Mouse (Mus musculus) hindbrain, embryonic 13.5 days (tissue): ENCODE results near the gene Zfp57. TPM values are rescaled to one million over a fixed set of nuclear protein-coding genes. Genes with fewer than 3 reads are reported as not detected.
A peak's percentile ranks its signal among the peaks of the same experiment; 100 is the strongest.

Source experiments
- ATAC-seq: fragments of 200-750 bp; cut with Nextera tagmentation; 2 replicates; pipeline ENCODE4 v1.8.0; 2017; ENCODE audit warnings: moderate TSS enrichment; ENCODE audit not compliant: low FRiP score
- H3K27ac ChIP-seq: fragments of 300-500 bp; sonication (generic); 2 replicates; pipeline ENCODE4 v1.5.1; 2015; ENCODE audit warnings: inconsistent platforms, mild to moderate bottlenecking, moderate library complexity
- H3K27me3 ChIP-seq: fragments of 300-500 bp; sonication (generic); 2 replicates; pipeline ENCODE4 v1.6.1; 2015; ENCODE audit warnings: mild to moderate bottlenecking, inconsistent platforms
- H3K36me3 ChIP-seq: fragments of 300-500 bp; sonication (generic); 2 replicates; pipeline ENCODE4 v1.6.1; 2015; ENCODE audit warnings: mild to moderate bottlenecking, inconsistent platforms
- H3K4me1 ChIP-seq: fragments of 300-500 bp; sonication (generic); replicated peaks from 2 replicates; pipeline ENCODE4 v1.6.1; 2015; ENCODE audit warnings: inconsistent platforms
- H3K4me2 ChIP-seq: fragments of 300-500 bp; sonication (generic); 2 replicates; pipeline ENCODE4 v1.6.1; 2015; ENCODE audit warnings: inconsistent platforms, mild to moderate bottlenecking, moderate library complexity
- H3K4me3 ChIP-seq: fragments of 300-500 bp; sonication (generic); 2 replicates; pipeline ENCODE4 v1.5.1; 2015; ENCODE audit warnings: mild to moderate bottlenecking, inconsistent platforms
- H3K9ac ChIP-seq: fragments of 300-500 bp; sonication (generic); 2 replicates; pipeline ENCODE4 v1.6.1; 2015; ENCODE audit warnings: mild to moderate bottlenecking, inconsistent platforms
- H3K9me3 ChIP-seq: fragments of 300-500 bp; sonication (generic); 2 replicates; pipeline ENCODE4 v1.6.1; 2016; ENCODE audit warnings: inconsistent platforms
- WGBS: fragments of 180-500 bp; shearing (Covaris S2); methylation state at CpG from one replicate; pipeline ENCODE4 v1.1.7; 2015; 5-methylcytosine and 5-hydroxymethylcytosine counted together
- polyA plus RNA-seq: library from polyadenylated mRNA; unstranded; fragments of >200 nt; fragmentation: Nextera tagmentation; extraction: Ambion mirVana; gene quantifications from 2 replicates; pipeline ENCODE4 v1.2.1, GENCODE M21; 2015

Gene Zfp57
- polyA plus RNA-seq, 1 experiment from 2014 or later = 287 TPM

- WGBS = 3% methylated on average over 10 of the region's 10 CpGs
- peak overlapping the region; percentile 98 for H3K27ac ChIP-seq
- H3K4me1 ChIP-seq = peaks cover 10% of the 10 kb centered on the region; the same call in 1 of the 2 replicates
- ATAC-seq = peak; percentile 47; the same call in 1 of the 2 replicates
- H3K4me3 ChIP-seq = peak overlapping the region; percentile 39
- no peaks in the 10 kb centered on the region for H3K9me3 ChIP-seq
- H3K36me3 ChIP-seq = no peaks in the 10 kb centered on the region
- peak overlapping the region; percentile 68 for H3K9ac ChIP-seq
- peak overlapping the region; percentile 54 for H3K4me2 ChIP-seq
- no peaks in the 10 kb centered on the region for H3K27me3 ChIP-seq
Measured at GRCm38 (mm10) chr17:37028212-37028611, 27.2 kb downstream of the Zfp57 start.

- under 1% methylated on average over 14 of the region's 14 CpGs for WGBS
- H3K27ac ChIP-seq = peak overlapping the region; percentile 98
- H3K4me3 ChIP-seq = peak overlapping the region; percentile 39
- no peaks in the 10 kb centered on the region for H3K27me3 ChIP-seq
- H3K9ac ChIP-seq = peak overlapping the region; percentile 68
- H3K36me3 ChIP-seq = no peaks in the 10 kb centered on the region
- peak; percentile 99 for ATAC-seq
- H3K9me3 ChIP-seq = no peaks in the 10 kb centered on the region
- H3K4me1 ChIP-seq = peaks cover 10% of the 10 kb centered on the region; the same call in 1 of the 2 replicates
- peak overlapping the region; percentile 54 for H3K4me2 ChIP-seq
Measured at GRCm38 (mm10) chr17:37028683-37029120, 27.7 kb downstream of the Zfp57 start.

GRCm38 (mm10) chr17:37029162-37029561, 28.2 kb downstream of the Zfp57 start:
- Histone ChIP-seq H3K27ac (peak overlapping the region; percentile 98), H3K4me2 (peak overlapping the region; percentile 54), H3K9ac (peak overlapping the region; percentile 68), H3K36me3 (no peaks in the 10 kb centered on the region), H3K4me1 (peaks cover 10% of the 10 kb centered on the region; the same call in 1 of the 2 replicates), H3K4me3 (peak overlapping the region; percentile 39), H3K9me3 (no peaks in the 10 kb centered on the region), H3K27me3 (no peaks in the 10 kb centered on the region)
- 68% methylated on average over 8 of the region's 8 CpGs for WGBS
- ATAC-seq = peak; percentile 29

- 84% methylated on average over 2 of the region's 2 CpGs for WGBS
- no peaks in the 10 kb centered on the region for H3K27me3 ChIP-seq
- no peak for ATAC-seq
- H3K4me1 ChIP-seq = no peaks in the 10 kb centered on the region
- H3K27ac ChIP-seq = no peak overlapping the region
- H3K4me3 ChIP-seq = no peak overlapping the region
- no peaks in the 10 kb centered on the region for H3K9me3 ChIP-seq
- no peak overlapping the region for H3K9ac ChIP-seq
- H3K4me2 ChIP-seq = no peak overlapping the region
- no peaks in the 10 kb centered on the region for H3K36me3 ChIP-seq
Measured at GRCm38 (mm10) chr17:37039127-37039894, 38.3 kb downstream of the Zfp57 start.

- Histone ChIP-seq H3K9ac (peak overlapping the region; percentile 98), H3K27ac (peak overlapping the region; percentile 97), H3K9me3 (no peaks in the 10 kb centered on the region), H3K27me3 (peaks cover 4% of the 10 kb centered on the region; the same call in 1 of the 2 replicates), H3K4me1 (peaks cover 32% of the 10 kb centered on the region), H3K4me2 (peak overlapping the region; percentile 88), H3K36me3 (no peaks in the 10 kb centered on the region), H3K4me3 (peak overlapping the region; percentile 86)
- WGBS = 81% methylated on average over 7 of the region's 7 CpGs
- no peak for ATAC-seq
Measured at GRCm38 (mm10) chr17:37044651-37045244, 43.8 kb downstream of the Zfp57 start.

GRCm38 (mm10) chr17:37045611-37046311, 44.8 kb downstream of the Zfp57 start, which contains the start of gene Gabbr1:
Gene Gabbr1 (plus strand): TSS chr17:37045966.
- peak within 1 kb of the TSS; percentile 86 for H3K4me3 ChIP-seq
- no peaks in the 10 kb centered on the region for H3K36me3 ChIP-seq
- no peaks in the 10 kb centered on the region for H3K9me3 ChIP-seq
- peak within 1 kb of the TSS; percentile 98 for H3K9ac ChIP-seq
- peak within 1 kb of the TSS; percentile 88 for H3K4me2 ChIP-seq
- under 1% methylated on average over 43 of the region's 55 CpGs for WGBS
- peak within 1 kb of the TSS; percentile 97 for H3K27ac ChIP-seq
- peak; percentile 80 for ATAC-seq
- peaks cover 4% of the 10 kb centered on the region; the same call in 1 of the 2 replicates for H3K27me3 ChIP-seq
- H3K4me1 ChIP-seq = peaks cover 39% of the 10 kb centered on the region

- under 1% methylated on average over 37 of the region's 58 CpGs for WGBS
- Histone ChIP-seq H3K4me2 (peak overlapping the region; percentile 88), H3K9me3 (no peaks in the 10 kb centered on the region), H3K36me3 (no peaks in the 10 kb centered on the region), H3K4me1 (peaks cover 46% of the 10 kb centered on the region), H3K27me3 (peaks cover 4% of the 10 kb centered on the region; the same call in 1 of the 2 replicates), H3K4me3 (peak overlapping the region; percentile 86), H3K27ac (peak overlapping the region; percentile 97), H3K9ac (peak overlapping the region; percentile 98)
- peak; percentile 52 for ATAC-seq
Measured at GRCm38 (mm10) chr17:37046312-37047112, 45.5 kb downstream of the Zfp57 start.

- Histone ChIP-seq H3K9me3 (no peaks in the 10 kb centered on the region), H3K4me3 (peak overlapping the region; percentile 86), H3K27me3 (peaks cover 4% of the 10 kb centered on the region; the same call in 1 of the 2 replicates), H3K27ac (peak overlapping the region; percentile 97), H3K9ac (peak overlapping the region; percentile 98), H3K36me3 (no peaks in the 10 kb centered on the region), H3K4me2 (peak overlapping the region; percentile 88), H3K4me1 (peaks cover 56% of the 10 kb centered on the region)
- 11% methylated on average over 19 of the region's 19 CpGs for WGBS
- no peak for ATAC-seq
Measured at GRCm38 (mm10) chr17:37047332-37047976, 46.5 kb downstream of the Zfp57 start.

GRCm38 (mm10) chr17:37047981-37048380, 47.0 kb downstream of the Zfp57 start:
- Histone ChIP-seq H3K9me3 (no peaks in the 10 kb centered on the region), H3K27me3 (peaks cover 4% of the 10 kb centered on the region; the same call in 1 of the 2 replicates), H3K4me1 (peaks cover 61% of the 10 kb centered on the region), H3K36me3 (peaks cover under 1% of the 10 kb centered on the region; the same call in 1 of the 2 replicates), H3K27ac (peak overlapping the region; percentile 97), H3K4me3 (peak overlapping the region; percentile 86), H3K9ac (peak overlapping the region; percentile 71), H3K4me2 (peak overlapping the region; percentile 88)
- no peak for ATAC-seq
- WGBS = 25% methylated on average over 3 of the region's 3 CpGs

GRCm38 (mm10) chr17:37048383-37048782, 47.4 kb downstream of the Zfp57 start:
- Histone ChIP-seq H3K4me3 (peak overlapping the region; percentile 86), H3K27ac (no peak overlapping the region), H3K9me3 (no peaks in the 10 kb centered on the region), H3K27me3 (peaks cover 4% of the 10 kb centered on the region; the same call in 1 of the 2 replicates), H3K4me2 (peak overlapping the region; percentile 88), H3K4me1 (peaks cover 65% of the 10 kb centered on the region), H3K36me3 (peaks cover 4% of the 10 kb centered on the region; the same call in 1 of the 2 replicates), H3K9ac (peak overlapping the region; percentile 71)
- no peak for ATAC-seq
- WGBS = 59% methylated on average over 7 of the region's 7 CpGs
